Mouse (Mus musculus) hindbrain, embryonic 13.5 days (tissue): ENCODE results near the gene Fam98c. TPM values are rescaled to one million over a fixed set of nuclear protein-coding genes. Genes with fewer than 3 reads are reported as not detected.

ENCODE experiments used
- ATAC-seq: fragments of 200-750 bp; cut with Nextera tagmentation; 2 replicates; pipeline ENCODE4 v1.8.0; 2017; ENCODE audit warnings: moderate TSS enrichment; ENCODE audit not compliant: low FRiP score
- H3K27ac ChIP-seq: fragments of 300-500 bp; sonication (generic); 2 replicates; pipeline ENCODE4 v1.5.1; 2015; ENCODE audit warnings: inconsistent platforms, mild to moderate bottlenecking, moderate library complexity
- H3K27me3 ChIP-seq: fragments of 300-500 bp; sonication (generic); 2 replicates; pipeline ENCODE4 v1.6.1; 2015; ENCODE audit warnings: mild to moderate bottlenecking, inconsistent platforms
- H3K36me3 ChIP-seq: fragments of 300-500 bp; sonication (generic); 2 replicates; pipeline ENCODE4 v1.6.1; 2015; ENCODE audit warnings: mild to moderate bottlenecking, inconsistent platforms
- H3K4me1 ChIP-seq: fragments of 300-500 bp; sonication (generic); replicated peaks from 2 replicates; pipeline ENCODE4 v1.6.1; 2015; ENCODE audit warnings: inconsistent platforms
- H3K4me2 ChIP-seq: fragments of 300-500 bp; sonication (generic); 2 replicates; pipeline ENCODE4 v1.6.1; 2015; ENCODE audit warnings: inconsistent platforms, mild to moderate bottlenecking, moderate library complexity
- H3K4me3 ChIP-seq: fragments of 300-500 bp; sonication (generic); 2 replicates; pipeline ENCODE4 v1.5.1; 2015; ENCODE audit warnings: mild to moderate bottlenecking, inconsistent platforms
- H3K9ac ChIP-seq: fragments of 300-500 bp; sonication (generic); 2 replicates; pipeline ENCODE4 v1.6.1; 2015; ENCODE audit warnings: mild to moderate bottlenecking, inconsistent platforms
- H3K9me3 ChIP-seq: fragments of 300-500 bp; sonication (generic); 2 replicates; pipeline ENCODE4 v1.6.1; 2016; ENCODE audit warnings: inconsistent platforms
- WGBS: fragments of 180-500 bp; shearing (Covaris S2); methylation state at CpG from one replicate; pipeline ENCODE4 v1.1.7; 2015; 5-methylcytosine and 5-hydroxymethylcytosine counted together
- polyA plus RNA-seq: library from polyadenylated mRNA; unstranded; fragments of >200 nt; fragmentation: Nextera tagmentation; extraction: Ambion mirVana; gene quantifications from 2 replicates; pipeline ENCODE4 v1.2.1, GENCODE M21; 2015

Gene Fam98c
- polyA plus RNA-seq, 1 experiment from 2014 or later: 24.8 TPM

GRCm38 (mm10) chr7:29170755-29171561 is 14.9 kb upstream of the Fam98c start:
- peak overlapping the region; percentile 73 for H3K4me2 ChIP-seq
- H3K36me3 ChIP-seq: peaks cover 42% of the 10 kb centered on the region
- no peak for ATAC-seq
- WGBS: 1% methylated on average over 43 of the region's 43 CpGs
- no peak overlapping the region for H3K27ac ChIP-seq
- peak overlapping the region; percentile 51; the same call in 1 of the 2 replicates for H3K9ac ChIP-seq
- H3K27me3 ChIP-seq: peaks cover 70% of the 10 kb centered on the region
- H3K4me3 ChIP-seq: peak overlapping the region; percentile 71
- H3K9me3 ChIP-seq: no peaks in the 10 kb centered on the region
- H3K4me1 ChIP-seq: peaks cover 47% of the 10 kb centered on the region

GRCm38 (mm10) chr7:29170066-29170754 is 14.2 kb upstream of the Fam98c start, which contains the start of the genes Ggn and Spred3:
TSS of gene Ggn (plus strand) at chr7:29170210.
TSS of gene Spred3 (minus strand) at chr7:29170411.
- peaks cover 47% of the 10 kb centered on the region for H3K4me1 ChIP-seq
- ATAC-seq: peak; percentile 50
- H3K36me3 ChIP-seq: peaks cover 37% of the 10 kb centered on the region
- peaks cover 64% of the 10 kb centered on the region for H3K27me3 ChIP-seq
- peak within 1 kb of the TSS; percentile 71 for H3K4me3 ChIP-seq
- H3K4me2 ChIP-seq: peak within 1 kb of the TSS; percentile 73
- WGBS: under 1% methylated on average over 30 of the region's 30 CpGs
- H3K27ac ChIP-seq: peak within 1 kb of the TSS; percentile 89
- peak within 1 kb of the TSS; percentile 80 for H3K9ac ChIP-seq
- no peaks in the 10 kb centered on the region for H3K9me3 ChIP-seq

GRCm38 (mm10) chr7:29169231-29170065 is 13.4 kb upstream of the Fam98c start:
- peak; percentile 80 for ATAC-seq
- Histone ChIP-seq H3K4me1 (peaks cover 47% of the 10 kb centered on the region), H3K27me3 (peaks cover 57% of the 10 kb centered on the region), H3K4me2 (peak overlapping the region; percentile 73), H3K4me3 (peak overlapping the region; percentile 71), H3K27ac (peak overlapping the region; percentile 89), H3K9me3 (no peaks in the 10 kb centered on the region), H3K36me3 (peaks cover 29% of the 10 kb centered on the region), H3K9ac (peak overlapping the region; percentile 80)
- WGBS: under 1% methylated on average over 31 of the region's 39 CpGs

GRCm38 (mm10) chr7:29168791-29169230 is 12.8 kb upstream of the Fam98c start:
- Histone ChIP-seq H3K4me1 (peaks cover 47% of the 10 kb centered on the region), H3K9me3 (no peaks in the 10 kb centered on the region), H3K27ac (peak overlapping the region; percentile 89), H3K4me2 (peak overlapping the region; percentile 73), H3K9ac (peak overlapping the region; percentile 80), H3K36me3 (peaks cover 25% of the 10 kb centered on the region), H3K4me3 (peak overlapping the region; percentile 71), H3K27me3 (peaks cover 50% of the 10 kb centered on the region)
- ATAC-seq: peak; percentile 36
- under 1% methylated on average over 14 of the region's 14 CpGs for WGBS

- H3K27ac ChIP-seq: peak overlapping the region; percentile 89
- H3K9me3 ChIP-seq: no peaks in the 10 kb centered on the region
- no peak for ATAC-seq
- H3K9ac ChIP-seq: peak overlapping the region; percentile 80
- WGBS: 3% methylated on average over 10 of the region's 10 CpGs
- H3K27me3 ChIP-seq: peaks cover 44% of the 10 kb centered on the region
- peaks cover 20% of the 10 kb centered on the region for H3K36me3 ChIP-seq
- peaks cover 47% of the 10 kb centered on the region for H3K4me1 ChIP-seq
- H3K4me2 ChIP-seq: peak overlapping the region; percentile 73
- peak overlapping the region; percentile 71 for H3K4me3 ChIP-seq
These were observed 12.2 kb upstream of the Fam98c start for GRCm38 (mm10) chr7:29168121-29168695.

GRCm38 (mm10) chr7:29167656-29168055 is 11.6 kb upstream of the Fam98c start:
- Histone ChIP-seq H3K9me3 (no peaks in the 10 kb centered on the region), H3K36me3 (peaks cover 16% of the 10 kb centered on the region), H3K4me3 (peak overlapping the region; percentile 71), H3K4me2 (peak overlapping the region; percentile 73), H3K27me3 (peaks cover 39% of the 10 kb centered on the region), H3K27ac (no peak overlapping the region), H3K4me1 (peaks cover 44% of the 10 kb centered on the region), H3K9ac (peak overlapping the region; percentile 80)
- no peak for ATAC-seq
- WGBS: 13% methylated on average over 18 of the region's 19 CpGs

- H3K4me3 ChIP-seq: no peak overlapping the region
- H3K36me3 ChIP-seq: peaks cover 31% of the 10 kb centered on the region
- H3K9me3 ChIP-seq: no peaks in the 10 kb centered on the region
- no peak overlapping the region for H3K27ac ChIP-seq
- no peak overlapping the region for H3K9ac ChIP-seq
- ATAC-seq: no peak
- peaks cover 8% of the 10 kb centered on the region for H3K4me1 ChIP-seq
- H3K27me3 ChIP-seq: peaks cover 37% of the 10 kb centered on the region
- WGBS: 16% methylated on average over 9 of the region's 9 CpGs
- no peak overlapping the region for H3K4me2 ChIP-seq
These were observed 6.9 kb upstream of the Fam98c start for GRCm38 (mm10) chr7:29162750-29163525.

GRCm38 (mm10) chr7:29162294-29162693 is 6.3 kb upstream of the Fam98c start:
- WGBS: 78% methylated on average over 5 of the region's 5 CpGs
- ATAC-seq: no peak

GRCm38 (mm10) chr7:29158264-29158663 is 2.2 kb upstream of the Fam98c start:
- peaks cover 27% of the 10 kb centered on the region for H3K27me3 ChIP-seq
- peaks cover 15% of the 10 kb centered on the region for H3K4me1 ChIP-seq
- no peak overlapping the region for H3K4me3 ChIP-seq
- no peak overlapping the region for H3K4me2 ChIP-seq
- H3K27ac ChIP-seq: no peak overlapping the region
- peaks cover 25% of the 10 kb centered on the region for H3K36me3 ChIP-seq
- no peak overlapping the region for H3K9ac ChIP-seq
- WGBS: 7% methylated on average over 5 of the region's 5 CpGs
- ATAC-seq: no peak
- no peaks in the 10 kb centered on the region for H3K9me3 ChIP-seq

More at GRCm38 (mm10) chr7:29162294-29162693, 6.3 kb upstream of the Fam98c start:
- H3K27ac ChIP-seq: no peak overlapping the region
- H3K9ac ChIP-seq: no peak overlapping the region
- no peak overlapping the region for H3K4me2 ChIP-seq
- no peak overlapping the region for H3K4me3 ChIP-seq
- H3K27me3 ChIP-seq: peaks cover 34% of the 10 kb centered on the region
- H3K9me3 ChIP-seq: no peaks in the 10 kb centered on the region
- H3K36me3 ChIP-seq: peaks cover 31% of the 10 kb centered on the region
- peaks cover 2% of the 10 kb centered on the region; the same call in 1 of the 2 replicates for H3K4me1 ChIP-seq

GRCm38 (mm10) chr7:29155196-29155837 is 717 bp downstream of the Fam98c start:
- Histone ChIP-seq H3K9ac (peak overlapping the region; percentile 84), H3K4me1 (peaks cover 15% of the 10 kb centered on the region), H3K36me3 (0 out of 2 replicates have a peak, but pooled peaks cover 4% of the 10 kb centered on the region), H3K27ac (peak overlapping the region; percentile 91), H3K9me3 (no peaks in the 10 kb centered on the region), H3K4me2 (peak overlapping the region; percentile 92), H3K27me3 (peaks cover 30% of the 10 kb centered on the region), H3K4me3 (peak overlapping the region; percentile 80)
- WGBS: 7% methylated on average over 37 of the region's 37 CpGs
- ATAC-seq: peak; percentile 91
